Mouse (Mus musculus) forebrain, embryonic 14.5 days (tissue): ENCODE results near the gene Ccdc170. TPM values are rescaled to one million over a fixed set of nuclear protein-coding genes. Genes with fewer than 3 reads are reported as not detected.

ENCODE experiments used
- polyA plus RNA-seq: library from polyadenylated mRNA; unstranded; fragments of >200 nt; fragmentation: Nextera tagmentation; extraction: Ambion mirVana; gene quantifications from 2 replicates; pipeline ENCODE4 v1.2.1, GENCODE M21; 2014

The Ccdc170 gene
- polyA plus RNA-seq, 1 experiment from 2014 or later: 0.18 TPM

Other genes starting within 250 kb of the Ccdc170 start
- 17.7 and 20.6 TPM in 2 replicates for gene Akap12, start 216.1 kb upstream of the Ccdc170 start, polyA plus RNA-seq
- gene Zbtb2, start 94.4 kb upstream of the Ccdc170 start, polyA plus RNA-seq: 16.5 and 20.3 TPM in 2 replicates
- gene Rmnd1, start 50.1 kb upstream of the Ccdc170 start, polyA plus RNA-seq: 47.0 and 55.8 TPM in 2 replicates
- gene Armt1, start 50.0 kb upstream of the Ccdc170 start, polyA plus RNA-seq: 13.9 and 14.7 TPM in 2 replicates
- 0.18 and 0.21 TPM in 2 replicates for gene Esr1, start 129.1 kb downstream of the Ccdc170 start, polyA plus RNA-seq